Mouse (Mus musculus): ENCODE data around the gene Best2. TPM values are rescaled to one million over a fixed set of nuclear protein-coding genes. Genes with fewer than 3 reads are reported as not detected.

Gene Best2
- total RNA-seq, 2 experiments from 2014 or later: not detected

- intact Hi-C loops (cut with DNase I): no loop called here
Observed at GRCm38 (mm10) chr8:84970913-84971312, 43.4 kb downstream of the Best2 start.

GRCm38 (mm10) chr8:84970135-84970790 is 44.1 kb downstream of the Best2 start:
- intact Hi-C loops (cut with DNase I): no loop called here
- DNase-seq: no peak

More at GRCm38 (mm10) chr8:84970913-84971312, 43.4 kb downstream of the Best2 start:
- no peak for DNase-seq

- intact Hi-C loops (cut with DNase I): no loop called here
- DNase-seq: peak; percentile 75 to 80
Observed at GRCm38 (mm10) chr8:84969241-84970134, 44.8 kb downstream of the Best2 start, which contains the start of the genes Gm49661, Prdx2 and Rnaseh2a. Gm49661 (minus strand) TSS chr8:84969433. Prdx2 (plus strand) TSS chr8:84969587. Rnaseh2a (minus strand) TSS chr8:84969767.

- peak in 1 of 2 experiments; percentile 32 for DNase-seq
- intact Hi-C loops (cut with DNase I): no loop called here
Observed at GRCm38 (mm10) chr8:84968650-84969049, 45.7 kb downstream of the Best2 start.

GRCm38 (mm10) chr8:84967532-84968304 is 46.6 kb downstream of the Best2 start:
- DNase-seq: no peak
- intact Hi-C loops (cut with DNase I): no loop called here

- DNase-seq: peak in 1 of 2 experiments; percentile 6
- intact Hi-C loops (cut with DNase I): no loop called here
Observed at GRCm38 (mm10) chr8:84966603-84967002, 47.7 kb downstream of the Best2 start.

GRCm38 (mm10) chr8:84965731-84966291 is 48.5 kb downstream of the Best2 start:
- intact Hi-C loops (cut with DNase I): no loop called here
- DNase-seq: peak; percentile 89 to 90

GRCm38 (mm10) chr8:84963952-84964351 is 50.4 kb downstream of the Best2 start:
- intact Hi-C loops (cut with DNase I): loop anchor here (5.0 kb wide), 1 partner anchor 37 kb away; no protein-coding TSS in a partner anchor
- DNase-seq: no peak

GRCm38 (mm10) chr8:84959811-84960210 is 54.5 kb downstream of the Best2 start:
- intact Hi-C loops (cut with DNase I): loop anchor here (5.0 kb wide), 2 partner anchors 33 to 37 kb away; no protein-coding TSS in a partner anchor
- DNase-seq: no peak

Small RNAs within 50 kb of the gene (microRNA-seq; reads per million reads assigned to microRNA genes)
- gene Mir7070 (ENCODE audit: borderline number of aligned reads in 2 of 2): 0 to 0.67 reads per million in 2 experiments

Other genes starting within 250 kb of the Best2 start
- 100 to 1,000 TPM; 279 to 296 TPM for gene Nfix, start 214.2 kb downstream of the Best2 start, total RNA-seq (2021)
- 1 to 10 TPM; 9.3 to 9.9 TPM for gene Dand5, start 191.7 kb downstream of the Best2 start, total RNA-seq (2021)
- gene Gadd45gip1, start 183.0 kb downstream of the Best2 start, total RNA-seq (2021): 10 to 100 TPM; 28.5 to 29.5 TPM
- gene Rad23a, start 173.9 kb downstream of the Best2 start, total RNA-seq (2021): 10 to 100 TPM; 84.0 to 87.4 TPM
- gene Calr, start 167.6 kb downstream of the Best2 start, total RNA-seq (2021): 100 to 1,000 TPM; 337 to 380 TPM
- gene Farsa, start 157.5 kb downstream of the Best2 start, total RNA-seq (2021): 10 to 100 TPM; 23.1 TPM
- 1 to 10 TPM; 3.8 to 4.1 TPM for gene Syce2, start 142.4 kb downstream of the Best2 start, total RNA-seq (2021)
- 10 to 100 TPM; 71.3 to 77.2 TPM for gene Gcdh, start 120.6 kb downstream of the Best2 start, total RNA-seq (2021)
- not detected for gene Klf1, start 112.6 kb downstream of the Best2 start, total RNA-seq (2021)
- 10 to 100 TPM in 1 of 2 experiments, 1 to 10 TPM in 1; 7.3 to 11.7 TPM for gene Dnase2a, start 106.0 kb downstream of the Best2 start, total RNA-seq (2021)
- under 1 TPM; 0.11 to 0.14 TPM for gene Mast1, start 77.2 kb downstream of the Best2 start, total RNA-seq (2021)
- not detected for gene Rtbdn, start 67.5 kb downstream of the Best2 start, total RNA-seq (2021)
- 1 to 10 TPM in 1 of 2 experiments, not detected in 1; 1.0 TPM for gene Gm49661, start 45.1 kb downstream of the Best2 start, total RNA-seq (2021)
- 100 to 1,000 TPM; 633 to 676 TPM for gene Prdx2, start 44.9 kb downstream of the Best2 start, total RNA-seq (2021)
- gene Rnaseh2a, start 44.8 kb downstream of the Best2 start, total RNA-seq (2021): 10 to 100 TPM; 48.6 to 56.7 TPM
- gene Junb, start 35.8 kb downstream of the Best2 start, total RNA-seq (2021): 10 to 100 TPM; 14.9 to 26.9 TPM
- gene Hook2, start 23.9 kb downstream of the Best2 start, total RNA-seq (2021): 1 to 10 TPM; 2.7 to 2.9 TPM
- 10 to 100 TPM; 66.2 to 69.8 TPM for gene Asna1, start 10.8 kb upstream of the Best2 start, total RNA-seq (2021)
- gene Trir, start 12.3 kb upstream of the Best2 start, total RNA-seq (2021): 10 to 100 TPM; 80.7 to 84.2 TPM
- gene Tnpo2, start 22.4 kb upstream of the Best2 start, total RNA-seq (2021): 10 to 100 TPM; 28.1 to 35.1 TPM
- 1 to 10 TPM; 3.4 to 4.3 TPM for gene Fbxw9, start 45.5 kb upstream of the Best2 start, total RNA-seq (2021)
- not detected for gene Gm5741, start 53.5 kb upstream of the Best2 start, total RNA-seq (2021)
- gene Dhps, start 57.2 kb upstream of the Best2 start, total RNA-seq (2021): 10 to 100 TPM; 27.0 to 27.4 TPM
- gene Wdr83os, start 66.2 kb upstream of the Best2 start, total RNA-seq (2021): 10 to 100 TPM; 37.4 to 42.2 TPM
- gene Wdr83, start 66.8 kb upstream of the Best2 start, total RNA-seq (2021): 10 to 100 TPM; 33.3 to 34.2 TPM
- 10 to 100 TPM; 31.0 to 31.3 TPM for gene Man2b1, start 68.7 kb upstream of the Best2 start, total RNA-seq (2021)
- gene Zfp791, start 108.6 kb upstream of the Best2 start, total RNA-seq (2021): 1 to 10 TPM; 2.0 to 2.4 TPM
- not detected for gene Cks1brt, start 137.4 kb upstream of the Best2 start, total RNA-seq (2021)
- gene Olfr371, start 211.5 kb upstream of the Best2 start, total RNA-seq (2021): not detected

All from heart, postnatal 36 days (tissue).